Mouse (Mus musculus) thymus, adult 2 months (tissue): ENCODE measurements around the gene Pgf.

Source experiments
- CTCF ChIP-seq: fragments of 200-500 bp; IDR thresholded peaks from 2 replicates; pipeline ENCODE4 v1.5.1; 2012; ENCODE audit warnings: mild to moderate bottlenecking, control low read depth, low read length, moderate library complexity, borderline replicate concordance; ENCODE audit not compliant: control insufficient read depth, poor library complexity, insufficient read depth; ENCODE audit errors: extremely low read depth
- POLR2A ChIP-seq: fragments of 200-500 bp; IDR thresholded peaks from 2 replicates; pipeline ENCODE4 v1.6.1; 2012; ENCODE audit warnings: mild to moderate bottlenecking, low read length, control low read depth, moderate library complexity; ENCODE audit not compliant: control insufficient read depth, poor library complexity, insufficient read depth; ENCODE audit errors: extremely low read depth

DNA sequence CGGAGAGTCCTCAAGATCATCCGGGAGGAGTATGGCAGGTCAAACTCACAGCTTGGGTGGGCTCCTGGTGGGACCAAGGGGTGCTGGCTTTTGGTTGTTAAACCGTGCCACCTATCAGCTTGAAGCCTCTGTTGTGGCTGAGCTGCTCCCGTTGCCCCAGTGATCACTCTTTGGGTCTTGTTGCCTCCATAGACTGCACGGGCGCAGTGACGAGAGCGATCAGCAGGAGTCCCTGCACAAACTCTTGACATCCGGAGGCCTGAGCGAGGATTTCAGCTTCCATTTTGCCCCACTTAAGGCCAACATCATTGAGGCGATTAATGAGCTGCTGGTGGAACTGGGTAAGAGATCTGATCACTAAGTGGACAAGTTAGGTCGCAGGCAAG, 42.3 kb upstream of the Pgf start:
- no peak for TF ChIP-seq POLR2A
- no peak for TF ChIP-seq CTCF
